Mouse (Mus musculus) E14TG2a.4 (cell line): ENCODE measurements at regions not wholly inside any gene's neighbourhood (a gene's known extent, or its start where the extent isn't known, plus 50 kb on each side); places are given as distances from the start of the nearest gene placed in this dataset.

Experiments
- H3K27me3 ChIP-seq: 2 replicates; pipeline ENCODE4 v1.6.1; 2014; ENCODE audit warnings: low read length, control low read depth; ENCODE audit not compliant: insufficient read depth
- H3K36me3 ChIP-seq: 2 replicates; pipeline ENCODE4 v1.6.1; 2014; ENCODE audit warnings: low read length, control low read depth; ENCODE audit not compliant: insufficient read depth
- H3K4me1 ChIP-seq: replicated peaks from 2 replicates; pipeline ENCODE4 v1.6.1; 2014; ENCODE audit warnings: low read depth, low read length, control low read depth
- H3K4me3 ChIP-seq: replicated peaks from 2 replicates; pipeline ENCODE4 v1.5.1; 2014; ENCODE audit warnings: mild to moderate bottlenecking, low read length
- H3K9me3 ChIP-seq: 2 replicates; pipeline ENCODE4 v1.6.1; 2014; ENCODE audit warnings: low read length, control low read depth
- CTCF ChIP-seq: conservative IDR thresholded peaks from 2 replicates; pipeline ENCODE4 v1.5.1; 2014; ENCODE audit warnings: low read length
- NANOG ChIP-seq: IDR thresholded peaks from 2 replicates; pipeline ENCODE4 v1.6.1; 2014; ENCODE audit warnings: borderline replicate concordance, low read length, mixed read lengths
- POU5F1 ChIP-seq: IDR thresholded peaks from 2 replicates; pipeline ENCODE4 v1.6.1; 2014; ENCODE audit warnings: low read length, borderline replicate concordance

DNA sequence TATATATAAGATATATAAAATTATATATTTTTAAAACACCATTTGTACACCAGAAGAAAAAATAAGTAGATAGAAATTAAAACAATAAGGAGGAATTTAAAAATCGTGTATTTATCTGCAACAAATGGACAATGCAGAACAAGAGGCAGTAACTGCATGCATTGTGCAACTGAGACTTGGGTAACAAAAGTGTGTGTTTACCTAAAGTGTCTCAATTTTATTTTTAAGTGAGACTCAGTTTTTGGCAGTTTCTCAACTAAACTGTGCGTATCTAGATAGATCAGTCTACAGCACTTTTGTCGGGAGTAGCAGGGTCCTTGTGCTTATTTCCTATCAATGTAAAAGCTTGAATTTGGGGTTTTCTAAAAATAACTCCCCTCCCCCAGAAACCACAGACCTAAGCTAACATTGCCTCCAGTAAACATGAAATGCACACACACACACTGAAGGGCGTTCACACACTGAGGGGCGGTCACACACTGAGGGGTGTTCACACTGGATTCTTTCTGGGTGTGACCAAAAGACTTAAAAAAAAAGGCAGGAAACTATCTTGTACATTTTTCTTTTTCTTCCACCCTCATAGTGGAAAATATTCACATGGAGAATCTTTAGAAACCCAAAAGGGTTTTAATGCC, 185.7 kb upstream of the Atp2b1 start:
- H3K9me3 ChIP-seq: no peaks in the 10 kb centered on the region
- no peaks in the 10 kb centered on the region for H3K4me1 ChIP-seq
- no peak for TF ChIP-seq NANOG
- TF ChIP-seq POU5F1: no peak
- no peak for TF ChIP-seq CTCF
- H3K36me3 ChIP-seq: no peaks in the 10 kb centered on the region
- no peaks in the 10 kb centered on the region for H3K27me3 ChIP-seq
- H3K4me3 ChIP-seq: no peak overlapping the region

DNA sequence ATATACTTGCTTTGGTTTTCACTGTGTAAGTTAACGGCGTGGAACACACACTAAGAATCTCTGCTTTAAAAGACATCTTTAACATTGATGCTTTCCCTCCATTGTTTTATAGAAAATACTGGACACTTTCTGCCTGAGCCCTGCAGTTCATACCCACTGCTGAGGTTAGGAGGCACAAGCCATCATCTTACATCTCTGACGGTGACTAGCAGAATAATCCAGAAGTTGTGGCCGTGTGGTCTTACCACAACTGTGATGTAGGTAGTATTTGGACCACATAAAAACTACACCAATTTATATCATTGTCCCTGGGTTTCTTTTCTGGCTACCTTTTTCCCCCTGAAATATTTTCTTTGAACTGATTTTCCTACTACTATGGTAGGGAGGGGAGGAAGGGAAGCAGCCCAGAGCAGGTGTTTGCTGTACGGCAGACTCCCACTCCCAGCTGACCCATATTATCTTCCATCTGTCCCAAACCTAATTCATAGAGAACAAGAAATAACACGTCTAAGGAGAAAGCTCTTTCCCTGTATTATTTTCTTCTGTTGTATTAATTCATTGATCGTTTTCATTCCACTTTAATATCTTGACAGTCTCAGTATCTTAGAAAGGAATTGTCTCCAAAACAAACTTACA, 180.1 kb upstream of the Atp2b1 start:
- Histone ChIP-seq H3K4me3 (no peak overlapping the region), H3K9me3 (no peaks in the 10 kb centered on the region), H3K36me3 (no peaks in the 10 kb centered on the region), H3K4me1 (no peaks in the 10 kb centered on the region), H3K27me3 (no peaks in the 10 kb centered on the region)
- no peak for TF ChIP-seq CTCF
- TF ChIP-seq POU5F1: no peak
- no peak for TF ChIP-seq NANOG

DNA sequence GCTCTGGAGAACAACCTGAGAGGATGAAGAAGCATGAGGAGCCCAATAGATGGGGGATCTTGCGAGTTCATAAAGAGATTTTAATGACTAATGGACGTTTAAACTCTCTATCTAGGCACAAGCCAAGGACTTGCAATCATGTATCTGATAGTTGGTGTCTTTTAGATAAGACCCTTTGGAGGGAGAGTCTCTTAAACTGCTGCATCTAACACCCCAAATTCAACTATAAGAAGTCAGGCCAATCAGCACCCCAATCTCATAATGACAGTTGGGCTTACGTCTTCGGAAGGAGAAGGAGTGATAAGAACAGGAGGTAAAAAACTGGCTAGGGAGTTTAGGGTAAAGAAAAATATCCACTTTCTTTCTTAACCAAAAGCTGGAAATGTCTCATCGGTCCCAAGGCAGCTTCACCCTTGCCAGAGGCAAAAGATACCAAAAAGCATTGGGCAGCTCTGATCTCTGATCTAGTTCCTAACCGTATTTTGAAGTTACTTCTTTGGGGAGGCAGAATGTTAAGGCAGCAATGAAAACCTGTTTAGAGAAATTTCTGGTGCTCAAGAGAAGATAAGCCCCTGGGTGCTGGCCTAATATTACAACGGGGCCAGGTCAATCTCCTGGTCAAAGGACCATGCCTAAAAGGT, 173.6 kb upstream of the Atp2b1 start:
- TF ChIP-seq NANOG: no peak
- no peak for TF ChIP-seq POU5F1
- TF ChIP-seq CTCF: no peak
- peaks cover 28% of the 10 kb centered on the region for H3K27me3 ChIP-seq
- H3K4me1 ChIP-seq: peaks cover 3% of the 10 kb centered on the region; the same call in 1 of the 2 replicates
- no peaks in the 10 kb centered on the region for H3K36me3 ChIP-seq
- no peak overlapping the region for H3K4me3 ChIP-seq
- H3K9me3 ChIP-seq: no peaks in the 10 kb centered on the region

DNA sequence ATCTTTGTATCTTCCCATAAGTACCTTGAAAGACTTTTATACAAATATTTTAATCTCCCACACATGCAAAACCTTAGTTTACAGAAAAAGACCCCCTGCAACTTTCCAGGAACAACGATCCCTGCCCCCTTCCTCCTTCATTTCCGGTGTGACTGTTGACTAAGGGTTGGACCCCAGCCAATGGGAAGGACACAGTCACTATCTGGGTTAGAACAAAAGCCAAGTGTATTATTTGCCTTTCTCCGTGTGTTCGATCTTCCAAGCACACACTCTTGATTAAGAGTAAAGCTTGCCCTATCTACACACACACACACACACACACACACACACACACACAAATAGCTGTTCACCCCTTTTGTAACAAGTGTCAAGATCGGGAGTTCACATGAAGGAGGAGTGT, 172.8 kb upstream of the Atp2b1 start:
- Histone ChIP-seq H3K4me1 (peaks cover 3% of the 10 kb centered on the region; the same call in 1 of the 2 replicates), H3K9me3 (no peaks in the 10 kb centered on the region), H3K27me3 (peaks cover 36% of the 10 kb centered on the region), H3K36me3 (no peaks in the 10 kb centered on the region), H3K4me3 (no peak overlapping the region)
- no peak for TF ChIP-seq CTCF
- no peak for TF ChIP-seq NANOG
- no peak for TF ChIP-seq POU5F1

DNA sequence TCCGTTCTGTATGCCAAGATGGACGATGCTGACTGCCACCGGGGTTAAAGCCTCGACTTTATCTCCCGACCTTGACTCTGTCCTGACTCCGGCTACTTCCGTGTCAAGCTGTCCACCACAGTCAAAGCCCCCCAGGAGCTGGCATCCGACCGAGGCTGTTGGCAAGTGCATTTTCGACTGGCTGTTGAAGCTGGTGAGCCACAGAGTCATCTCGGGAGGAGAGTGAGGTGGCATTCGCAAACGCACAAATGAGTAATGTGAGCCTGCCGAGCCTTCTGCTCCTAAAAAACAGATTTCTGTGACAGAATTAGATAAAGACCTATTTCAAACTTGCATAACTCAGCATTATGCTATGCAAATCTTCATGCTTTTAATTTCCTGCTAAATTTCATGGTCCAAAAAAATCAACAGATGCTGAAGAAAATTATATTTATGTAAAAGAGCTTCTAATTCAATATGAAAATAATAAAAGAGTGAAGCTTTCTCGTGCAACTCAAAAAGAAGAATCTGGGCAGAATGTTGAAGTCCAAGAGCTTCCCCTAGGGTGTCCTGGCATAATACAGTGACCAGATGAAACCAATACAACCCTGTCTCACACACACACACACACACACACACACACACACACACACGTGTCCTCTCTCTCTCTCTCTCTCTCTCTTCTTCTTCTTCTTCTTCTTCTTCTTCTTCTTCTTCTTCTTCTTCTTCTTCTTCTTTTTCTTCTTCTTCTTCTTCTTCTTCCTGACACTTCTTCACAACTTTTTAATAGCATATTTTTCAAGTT, 171.2 kb upstream of the Atp2b1 start:
- H3K4me3 ChIP-seq: no peak overlapping the region
- TF ChIP-seq CTCF (no peak), NANOG (no peak), POU5F1 (no peak)

DNA sequence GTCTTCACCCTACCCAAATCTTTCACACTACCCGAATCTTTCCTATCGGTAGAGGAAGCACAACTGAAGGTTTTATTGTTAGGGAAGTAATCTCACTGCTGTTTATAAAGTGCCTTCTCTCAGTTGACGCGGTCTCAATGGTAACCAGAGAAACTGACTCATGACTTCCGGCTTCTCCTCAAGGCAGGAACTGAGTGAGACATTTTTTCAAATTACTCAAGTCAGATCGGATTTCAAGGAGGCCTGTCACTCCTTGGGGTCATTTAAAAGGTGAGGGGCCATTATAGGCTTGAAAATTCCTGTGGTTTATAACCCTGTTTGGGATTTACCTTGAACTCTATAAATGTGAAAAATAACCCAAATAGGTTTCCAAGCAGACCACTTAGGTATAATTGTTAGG, 170.0 kb upstream of the Atp2b1 start:
- Histone ChIP-seq H3K36me3 (no peaks in the 10 kb centered on the region), H3K9me3 (no peaks in the 10 kb centered on the region), H3K4me1 (peaks cover 10% of the 10 kb centered on the region), H3K4me3 (no peak overlapping the region), H3K27me3 (peaks cover 47% of the 10 kb centered on the region)
- TF ChIP-seq NANOG (no peak), POU5F1 (no peak), CTCF (no peak)

More for the DNA sequence above, 171.2 kb upstream of the Atp2b1 start:
- Histone ChIP-seq H3K27me3 (peaks cover 43% of the 10 kb centered on the region), H3K36me3 (no peaks in the 10 kb centered on the region), H3K4me1 (peaks cover 3% of the 10 kb centered on the region; the same call in 1 of the 2 replicates), H3K9me3 (no peaks in the 10 kb centered on the region)

DNA sequence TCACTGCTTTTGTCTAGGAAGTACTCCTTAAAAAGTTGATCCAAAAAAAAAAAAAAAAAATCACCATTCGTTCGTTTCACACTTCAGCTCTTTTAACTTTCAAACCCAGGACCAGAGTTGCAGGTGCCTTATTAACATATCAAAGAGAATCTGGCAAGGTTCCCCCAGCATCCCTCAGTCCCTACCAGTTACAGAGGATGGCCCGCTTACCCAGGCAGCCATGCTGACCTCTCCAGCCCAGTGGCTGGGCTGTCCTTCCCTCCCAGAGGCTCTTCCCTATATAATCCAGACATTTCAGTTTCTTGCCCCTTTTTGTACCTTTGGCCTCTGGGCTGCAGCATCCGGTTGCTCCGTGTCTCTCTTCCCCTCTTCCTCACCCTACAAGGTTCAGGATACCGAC, 169.5 kb upstream of the Atp2b1 start:
- Histone ChIP-seq H3K27me3 (peaks cover 48% of the 10 kb centered on the region), H3K9me3 (no peaks in the 10 kb centered on the region), H3K4me3 (no peak overlapping the region), H3K36me3 (no peaks in the 10 kb centered on the region), H3K4me1 (peaks cover 11% of the 10 kb centered on the region)
- no peak for TF ChIP-seq NANOG
- TF ChIP-seq CTCF: no peak
- TF ChIP-seq POU5F1: no peak

DNA sequence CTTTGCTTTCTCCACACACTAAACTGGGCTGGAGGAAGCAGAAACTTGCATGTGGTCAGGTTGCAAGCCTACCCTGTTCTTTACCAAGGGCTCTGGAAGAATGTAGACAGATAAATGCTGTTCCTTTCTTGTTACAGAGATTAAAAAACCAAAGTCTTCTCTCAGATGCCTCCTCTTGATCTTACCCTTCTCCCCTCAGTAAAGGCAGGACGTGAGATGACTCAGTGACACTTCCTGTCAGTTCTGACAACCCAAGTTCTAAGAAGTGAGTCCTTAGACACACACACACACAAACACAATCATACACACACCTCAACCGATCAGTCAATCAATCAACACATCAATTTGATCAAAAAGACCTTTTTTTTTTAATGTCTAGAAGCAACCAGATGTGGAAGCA, 168.8 kb upstream of the Atp2b1 start:
- TF ChIP-seq POU5F1 (no peak), NANOG (no peak)
- Histone ChIP-seq H3K9me3 (no peaks in the 10 kb centered on the region), H3K27me3 (peaks cover 54% of the 10 kb centered on the region), H3K36me3 (no peaks in the 10 kb centered on the region), H3K4me1 (peaks cover 15% of the 10 kb centered on the region), H3K4me3 (no peak overlapping the region)
